ENCODE assay signal across 1 mouse cellular context in the genomic region with DNA sequence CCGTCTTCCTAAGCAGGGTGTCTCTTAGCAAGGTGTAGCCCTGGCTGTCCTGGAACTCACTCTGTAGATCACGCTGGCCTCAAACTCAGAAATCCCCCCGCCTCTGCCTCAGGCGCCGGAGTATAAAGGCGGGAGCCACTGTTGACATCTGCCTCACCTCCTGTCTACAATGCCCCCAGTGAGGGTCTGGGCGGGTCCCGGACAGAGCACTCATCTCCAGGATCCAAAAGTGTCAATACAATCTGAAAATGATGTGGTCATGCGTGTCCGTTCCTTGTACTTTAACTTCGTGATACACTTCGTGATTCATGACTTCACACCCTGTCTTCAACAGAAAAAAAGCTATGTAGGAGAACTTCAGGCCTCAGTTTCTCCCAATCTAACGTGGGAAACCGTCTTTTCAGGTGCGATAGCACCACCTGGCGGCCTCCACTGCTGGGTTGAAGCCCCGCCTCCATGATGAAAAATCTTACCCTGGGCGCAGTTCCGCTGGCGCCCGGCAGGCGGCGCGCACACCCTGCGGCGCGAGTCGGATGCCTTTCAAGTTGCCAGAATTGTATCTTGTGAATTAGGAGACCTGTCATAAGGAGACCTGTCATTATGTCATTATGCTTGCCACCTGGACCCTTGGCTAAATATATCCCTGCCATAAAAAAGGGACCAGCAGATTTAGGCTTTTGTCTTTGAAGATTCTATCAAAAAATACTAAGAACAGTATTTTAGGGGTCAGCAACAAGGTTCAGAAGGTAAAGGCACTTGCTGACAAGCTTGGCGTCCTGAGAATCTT.
A peak's percentile ranks its signal among the peaks of the same experiment; 100 is the strongest.
TF ChIP-seq lines count a peak whose summit lies in the region.

No protein-coding gene starts in this region.

TF ChIP-seq in C2C12, 6 proteins besides CTCF, POLR2A, EP300 and RAD21:
- TF ChIP-seq CEBPB (IDR thresholded peaks at IDR 0.05; ENCODE audit: low read depth): no peak
- peak; percentile 22 for TF ChIP-seq MAX (IDR thresholded peaks at IDR 0.05)
- no peak for TF ChIP-seq USF1 (IDR thresholded peaks at IDR 0.05; ENCODE audit: low read depth)
